Mouse (Mus musculus): ENCODE measurements at regions not wholly inside any gene's neighbourhood (a gene's known extent, or its start where the extent isn't known, plus 50 kb on each side); places are given as distances from the start of the nearest gene placed in this dataset.

GRCm38 (mm10) chr10:126320831-126321230 lies 354.9 kb downstream of the Lrig3 start:
- TF ChIP-seq CTCF (IDR thresholded peaks at IDR 0.05; ENCODE audit: borderline replicate concordance, insufficient read depth, low read depth, low read length) = no peak
- TF ChIP-seq POLR2A (IDR thresholded peaks at IDR 0.05; ENCODE audit: borderline replicate concordance, insufficient read depth, low read length) = no peak

All from cerebellum, adult 2 months (tissue).